7 mouse cellular contexts compared by ENCODE assay signal in the genomic region with DNA sequence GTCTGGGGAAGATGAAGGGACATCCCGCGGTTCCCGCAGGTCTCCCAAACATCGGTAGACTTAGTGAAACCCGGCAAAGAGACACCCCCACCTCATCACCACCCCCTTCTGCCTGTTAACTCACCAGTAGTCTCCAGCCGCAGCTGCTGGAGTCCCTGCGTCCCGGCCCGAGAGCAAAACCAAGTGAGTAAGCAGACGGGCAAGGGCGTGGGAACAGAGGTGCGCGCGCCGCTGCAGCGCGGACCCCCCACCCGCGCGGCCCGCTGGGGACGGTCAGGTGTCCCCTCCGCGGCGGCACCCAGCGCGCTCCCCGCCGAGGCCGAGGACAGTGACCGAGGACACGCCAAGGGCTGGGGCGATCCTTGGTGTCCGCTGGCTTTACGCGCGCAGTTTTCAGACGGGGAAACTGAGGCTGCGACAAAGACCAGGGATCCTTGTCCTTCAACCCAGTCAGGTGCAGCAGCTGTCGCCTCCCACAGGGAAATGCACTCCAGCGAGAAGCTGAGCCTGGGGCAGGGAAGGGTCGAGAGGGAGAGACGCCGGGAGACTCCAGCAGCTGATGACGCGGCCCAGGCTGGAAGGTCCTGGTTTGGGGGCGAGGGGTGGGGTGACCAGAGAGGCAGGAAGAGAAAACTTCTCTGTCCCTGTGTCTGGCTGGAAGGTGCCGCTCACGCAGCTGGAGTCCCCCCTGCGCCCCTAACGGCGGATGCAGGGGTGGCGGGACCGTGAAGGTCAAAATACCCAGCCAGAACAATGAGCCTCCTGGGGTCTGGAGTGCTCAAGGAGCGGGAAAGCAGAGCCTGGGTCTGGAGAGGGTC. TPM values are rescaled to one million over a fixed set of nuclear protein-coding genes. Genes with fewer than 3 reads are reported as not detected.
A peak's percentile ranks its signal among the peaks of the same experiment; 100 is the strongest.
DNase-seq lines count a peak whose midpoint lies in the region; ATAC-seq and TF ChIP-seq lines count a peak whose summit lies in the region.

Gene Kcnn1 (minus strand): TSS at position 435 of the 818 bp plus-strand sequence.

- H3K4me2 ChIP-seq in lung, postnatal 0 days (replicated peaks; ENCODE audit: low read depth, low read length), result peak within 1 kb of the TSS; percentile 57
- peak within 1 kb of the TSS; percentile 92 for H3K4me2 ChIP-seq in embryonic facial prominence, embryonic 12.5 days (replicated peaks)
- H3K4me2 ChIP-seq in heart, embryonic 15.5 days, result peak within 1 kb of the TSS; percentile 91
- peak within 1 kb of the TSS; percentile 93 for H3K4me2 ChIP-seq in limb, embryonic 11.5 days (ENCODE audit: low read depth, severe bottlenecking)

- H3K4me3 ChIP-seq in lung, postnatal 0 days (ENCODE audit: low read depth, low read length), result peak within 1 kb of the TSS; percentile 29
- H3K4me3 ChIP-seq in embryonic facial prominence, embryonic 12.5 days, result peak within 1 kb of the TSS; percentile 45
- peak within 1 kb of the TSS; percentile 79 for H3K4me3 ChIP-seq in heart, embryonic 15.5 days
- peak within 1 kb of the TSS; percentile 37 for H3K4me3 ChIP-seq in limb, embryonic 11.5 days (ENCODE audit: low read depth, low read length)
- peak within 1 kb of the TSS; percentile 58 for H3K4me3 ChIP-seq in olfactory bulb, adult 2 months (ENCODE audit: insufficient read depth, low read depth, low read length)

- H3K27me3 ChIP-seq in lung, postnatal 0 days (replicated peaks; ENCODE audit: insufficient read depth, low read length), result peaks cover 34% of the 10 kb centered on the region
- H3K27me3 ChIP-seq in embryonic facial prominence, embryonic 12.5 days, result peaks cover 22% of the 10 kb centered on the region
- peaks cover 38% of the 10 kb centered on the region for H3K27me3 ChIP-seq in heart, embryonic 15.5 days
- peaks cover 18% of the 10 kb centered on the region for H3K27me3 ChIP-seq in limb, embryonic 11.5 days (ENCODE audit: control insufficient read depth, insufficient read depth, low read length)

- TF ChIP-seq EP300 in lung, postnatal 0 days (IDR thresholded peaks at IDR 0.05), result no peak

- TF ChIP-seq CTCF in lung, postnatal 0 days (IDR thresholded peaks at IDR 0.05), result peak; percentile 53
- TF ChIP-seq CTCF in olfactory bulb, adult 2 months (IDR thresholded peaks at IDR 0.05; ENCODE audit: insufficient read depth, low read depth, low read length), result peak; percentile 32; the same call in 1 of the 2 replicates

- H3K4me1 ChIP-seq in lung, postnatal 0 days (ENCODE audit: insufficient read depth, low read depth, low read length), result peaks cover 29% of the 10 kb centered on the region
- H3K4me1 ChIP-seq in embryonic facial prominence, embryonic 12.5 days, result peaks cover 41% of the 10 kb centered on the region
- peaks cover 39% of the 10 kb centered on the region for H3K4me1 ChIP-seq in heart, embryonic 15.5 days (replicated peaks)
- H3K4me1 ChIP-seq in limb, embryonic 11.5 days (ENCODE audit: control insufficient read depth, insufficient read depth, low read length), result peaks cover 30% of the 10 kb centered on the region
- H3K4me1 ChIP-seq in olfactory bulb, adult 2 months (ENCODE audit: control insufficient read depth, insufficient read depth, low read length), result peaks cover 38% of the 10 kb centered on the region

- H3K9ac ChIP-seq in lung, postnatal 0 days (replicated peaks; ENCODE audit: low read depth), result no peak within 1 kb of the TSS
- H3K9ac ChIP-seq in embryonic facial prominence, embryonic 12.5 days, result peak within 1 kb of the TSS; percentile 61
- H3K9ac ChIP-seq in heart, embryonic 15.5 days, result peak within 1 kb of the TSS; percentile 71
- peak within 1 kb of the TSS; percentile 73 for H3K9ac ChIP-seq in limb, embryonic 11.5 days (ENCODE audit: low read length)

- no peaks in the 10 kb centered on the region for H3K9me3 ChIP-seq in lung, postnatal 0 days (ENCODE audit: low read length)
- no peaks in the 10 kb centered on the region for H3K9me3 ChIP-seq in embryonic facial prominence, embryonic 12.5 days
- no peaks in the 10 kb centered on the region for H3K9me3 ChIP-seq in heart, embryonic 15.5 days (replicated peaks)
- no peaks in the 10 kb centered on the region for H3K9me3 ChIP-seq in limb, embryonic 11.5 days (ENCODE audit: control insufficient read depth, low read length)

- under 1% methylated on average over 52 of the region's 55 CpGs for WGBS in lung, postnatal 0 days
- WGBS in embryonic facial prominence, embryonic 12.5 days, result under 1% methylated on average over 55 of the region's 55 CpGs
- WGBS in heart, embryonic 15.5 days, result under 1% methylated on average over 55 of the region's 55 CpGs
- under 1% methylated on average over 55 of the region's 55 CpGs for WGBS in limb, embryonic 11.5 days
- WGBS in olfactory bulb, adult 2 months, result 1% methylated on average over 55 of the region's 55 CpGs

- no peak for TF ChIP-seq POLR2A in olfactory bulb, adult 2 months (IDR thresholded peaks at IDR 0.05; ENCODE audit: insufficient read depth, low read depth, low read length)

- H3K36me3 ChIP-seq in lung, postnatal 0 days (ENCODE audit: insufficient read depth, low read length), result no peaks in the 10 kb centered on the region
- 0 out of 2 replicates have a peak, but pooled peaks cover 3% of the 10 kb centered on the region for H3K36me3 ChIP-seq in embryonic facial prominence, embryonic 12.5 days
- H3K36me3 ChIP-seq in heart, embryonic 15.5 days, result no peaks in the 10 kb centered on the region
- H3K36me3 ChIP-seq in limb, embryonic 11.5 days (ENCODE audit: control insufficient read depth, insufficient read depth, low read length), result no peaks in the 10 kb centered on the region

- ATAC-seq in lung, postnatal 0 days, result no peak
- ATAC-seq in embryonic facial prominence, embryonic 12.5 days (ENCODE audit: insufficient number of reproducible peaks, insufficient read depth, low FRiP score, low TSS enrichment), result no peak
- ATAC-seq in heart, embryonic 15.5 days (replicated peaks; ENCODE audit: insufficient number of reproducible peaks, insufficient read depth, low FRiP score, low read depth), result no peak
- ATAC-seq in limb, embryonic 11.5 days (ENCODE audit: insufficient number of reproducible peaks, low FRiP score, low TSS enrichment, low read depth), result no peak

- H3K27ac ChIP-seq in lung, postnatal 0 days (ENCODE audit: low read length), result no peak within 1 kb of the TSS
- H3K27ac ChIP-seq in embryonic facial prominence, embryonic 12.5 days, result peak within 1 kb of the TSS; percentile 90
- peak within 1 kb of the TSS; percentile 86 for H3K27ac ChIP-seq in heart, embryonic 15.5 days
- H3K27ac ChIP-seq in limb, embryonic 11.5 days (replicated peaks; ENCODE audit: low read depth, low read length), result no peak within 1 kb of the TSS; the same call in 1 of the 2 replicates
- peak within 1 kb of the TSS; percentile 57 for H3K27ac ChIP-seq in olfactory bulb, adult 2 months (ENCODE audit: insufficient read depth, low read depth, low read length)

- no peak for DNase-seq in lung, postnatal 0 days (ENCODE audit: low spot score)
- DNase-seq in lung, postnatal 4 days, result no peak
- DNase-seq in limb, embryonic 11.5 days (ENCODE audit: low spot score), result peak; percentile 77
- no peak for DNase-seq in c-Kit-positive CD71-positive TER-119-positive erythroid progenitor cells, embryonic 14.5 days (ENCODE audit: low spot score)

RNA-seq across cellular contexts. Expression of gene Kcnn1, which starts in this region (rescaled TPM):
- polyA plus RNA-seq in lung, postnatal 0 days (2015; fragmentation: Nextera tagmentation; extraction: Ambion mirVana), result 0.24 and 0.25 TPM in 2 replicates
- polyA plus RNA-seq in embryonic facial prominence, embryonic 12.5 days (2016; fragmentation: Nextera tagmentation; extraction: Ambion mirVana), result 6.7 and 7.0 TPM in 2 replicates
- 2.8 and 3.8 TPM in 2 replicates for polyA plus RNA-seq in heart, embryonic 15.5 days (2015; fragmentation: Nextera tagmentation; extraction: Ambion mirVana)
- 3.8 and 3.9 TPM in 2 replicates for polyA plus RNA-seq in limb, embryonic 11.5 days (2014; fragmentation: Nextera tagmentation; extraction: Ambion mirVana)
- polyA plus RNA-seq in olfactory bulb, adult 2 months (2012; ENCODE audit: insufficient read depth, insufficient read length, low replicate concordance, missing spikeins), result not detected in 2 replicates

Comparison
In these comparisons a context has a peak if more than half of its experiments do, and no peak if none do; other contexts are left out.
1. H3K27ac ChIP-seq: peak in embryonic facial prominence, embryonic 12.5 days (single experiment), heart, embryonic 15.5 days (single experiment) and olfactory bulb, adult 2 months (single experiment); none in lung, postnatal 0 days (single experiment) and limb, embryonic 11.5 days (single experiment).
2. H3K4me3 ChIP-seq: peak in every context shown above with its lines; median percentile 79 in heart, embryonic 15.5 days; 58 in olfactory bulb, adult 2 months; 45 in embryonic facial prominence, embryonic 12.5 days; 37 in limb, embryonic 11.5 days; 29 in lung, postnatal 0 days.
3. Peak in every context shown above with its lines, with median percentiles within 50 percentile points of each other: H3K4me2 ChIP-seq.